Mouse (Mus musculus) heart, adult 2 months (tissue): ENCODE measurements around the gene Pank1.

Experiments used
- EP300 ChIP-seq: fragments of 200-500 bp; IDR thresholded peaks from 2 replicates; pipeline ENCODE4 v1.6.1; 2011; ENCODE audit warnings: low read depth, low read length, control low read depth; ENCODE audit not compliant: insufficient read depth
- POLR2A ChIP-seq: fragments of 200-500 bp; IDR thresholded peaks from 2 replicates; pipeline ENCODE4 v1.6.1; 2011; ENCODE audit warnings: mild to moderate bottlenecking, low read depth, low read length, control low read depth; ENCODE audit not compliant: insufficient read depth

DNA sequence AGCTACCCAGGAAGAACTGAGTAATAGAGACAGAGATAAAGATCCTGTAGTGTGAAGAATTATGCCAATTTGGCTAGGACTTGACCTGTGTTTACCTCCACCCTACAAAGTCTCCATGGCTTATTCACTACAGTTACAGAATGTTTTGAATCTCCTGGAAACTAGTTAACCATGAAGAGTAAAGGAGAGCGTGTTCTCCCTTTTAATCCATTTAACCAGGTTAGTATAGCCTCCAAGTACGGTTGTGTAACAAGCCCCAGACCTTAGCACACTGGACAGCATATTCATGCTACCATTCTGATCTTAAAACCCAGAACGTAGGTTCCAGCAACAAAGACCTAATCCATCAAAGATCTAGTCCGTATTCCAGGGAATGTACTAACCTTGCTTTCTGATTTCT lies 75.9 kb downstream of the Pank1 start:
- TF ChIP-seq EP300 (no peak), POLR2A (no peak)
